Mouse (Mus musculus): ENCODE measurements around the gene Mpi.

- TF ChIP-seq CTCF (IDR thresholded peaks at IDR 0.05; ENCODE audit: low read depth): no peak
- TF ChIP-seq EP300 (IDR thresholded peaks at IDR 0.05; ENCODE audit: low read depth): no peak
Observed at GRCm38 (mm10) chr9:57584991-57585390, 32.4 kb upstream of the Mpi start.

Data from liver, postnatal 0 days (tissue).